Mouse (Mus musculus): ENCODE measurements around the gene Gm5136.

Gm5136 gene

GRCm38 (mm10) chr10:108699946-108700345 lies at the start of gene Gm5136:
Gm5136 (minus strand) TSS chr10:108700160.
- no peak for DNase-seq (ENCODE audit: low read depth in 1 of 2, low spot score in 2 of 2)

- DNase-seq (ENCODE audit: low read depth in 1 of 2, low spot score in 2 of 2) = no peak
Measured at GRCm38 (mm10) chr10:108743759-108744158, 43.8 kb upstream of the Gm5136 start.

GRCm38 (mm10) chr10:108733982-108734381 lies 34.0 kb upstream of the Gm5136 start:
- DNase-seq (ENCODE audit: low read depth in 1 of 2, low spot score in 2 of 2) = no peak

GRCm38 (mm10) chr10:108728961-108729360 lies 29.0 kb upstream of the Gm5136 start:
- no peak for DNase-seq (ENCODE audit: low read depth in 1 of 2, low spot score in 2 of 2)

- DNase-seq (ENCODE audit: low read depth in 1 of 2, low spot score in 2 of 2) = no peak
Measured at GRCm38 (mm10) chr10:108726391-108726790, 26.4 kb upstream of the Gm5136 start.

GRCm38 (mm10) chr10:108724878-108725277 lies 24.9 kb upstream of the Gm5136 start:
- no peak for DNase-seq (ENCODE audit: low read depth in 1 of 2, low spot score in 2 of 2)

- no peak for DNase-seq (ENCODE audit: low read depth in 1 of 2, low spot score in 2 of 2)
Measured at GRCm38 (mm10) chr10:108710514-108710913, 10.6 kb upstream of the Gm5136 start.

- no peak for DNase-seq (ENCODE audit: low read depth in 1 of 2, low spot score in 2 of 2)
Measured at GRCm38 (mm10) chr10:108705658-108706057, 5.7 kb upstream of the Gm5136 start.

- no peak for DNase-seq (ENCODE audit: low read depth in 1 of 2, low spot score in 2 of 2)
Measured at GRCm38 (mm10) chr10:108701361-108702128, 1.6 kb upstream of the Gm5136 start.

- DNase-seq (ENCODE audit: low read depth in 1 of 2, low spot score in 2 of 2) = no peak
Measured at GRCm38 (mm10) chr10:108697062-108697461, 2.9 kb downstream of the Gm5136 start.

- DNase-seq (ENCODE audit: low read depth in 1 of 2, low spot score in 2 of 2) = no peak
Measured at GRCm38 (mm10) chr10:108690954-108691353, 9.0 kb downstream of the Gm5136 start.

- no peak for DNase-seq (ENCODE audit: low read depth in 1 of 2, low spot score in 2 of 2)
Measured at GRCm38 (mm10) chr10:108686696-108687095, 13.3 kb downstream of the Gm5136 start.

- no peak for DNase-seq (ENCODE audit: low read depth in 1 of 2, low spot score in 2 of 2)
Measured at GRCm38 (mm10) chr10:108679675-108680390, 20.1 kb downstream of the Gm5136 start.

GRCm38 (mm10) chr10:108677053-108677452 lies 22.9 kb downstream of the Gm5136 start:
- DNase-seq (ENCODE audit: low read depth in 1 of 2, low spot score in 2 of 2) = no peak

GRCm38 (mm10) chr10:108668944-108669343 lies 31.0 kb downstream of the Gm5136 start:
- no peak for DNase-seq (ENCODE audit: low read depth in 1 of 2, low spot score in 2 of 2)

- DNase-seq (ENCODE audit: low read depth in 1 of 2, low spot score in 2 of 2) = no peak
Measured at GRCm38 (mm10) chr10:108660295-108660694, 39.7 kb downstream of the Gm5136 start.

GRCm38 (mm10) chr10:108658300-108658699 lies 41.7 kb downstream of the Gm5136 start:
- DNase-seq (ENCODE audit: low read depth in 1 of 2, low spot score in 2 of 2) = no peak

GRCm38 (mm10) chr10:108657669-108658068 lies 42.3 kb downstream of the Gm5136 start:
- no peak for DNase-seq (ENCODE audit: low read depth in 1 of 2, low spot score in 2 of 2)

GRCm38 (mm10) chr10:108656898-108657297 lies 43.1 kb downstream of the Gm5136 start:
- no peak for DNase-seq (ENCODE audit: low read depth in 1 of 2, low spot score in 2 of 2)

GRCm38 (mm10) chr10:108655074-108655473 lies 44.9 kb downstream of the Gm5136 start:
- DNase-seq (ENCODE audit: low read depth in 1 of 2, low spot score in 2 of 2) = no peak

GRCm38 (mm10) chr10:108652831-108653230 lies 47.1 kb downstream of the Gm5136 start:
- no peak for DNase-seq (ENCODE audit: low read depth in 1 of 2, low spot score in 2 of 2)

GRCm38 (mm10) chr10:108652066-108652465 lies 47.9 kb downstream of the Gm5136 start:
- no peak for DNase-seq (ENCODE audit: low read depth in 1 of 2, low spot score in 2 of 2)

Data from monocyte, adult 2 months (primary cell).